Mouse (Mus musculus) limb, embryonic 10.5 days (tissue): ENCODE measurements around the gene Mrpl53. TPM values are rescaled to one million over a fixed set of nuclear protein-coding genes. Genes with fewer than 3 reads are reported as not detected.
A peak's percentile ranks its signal among the peaks of the same experiment; 100 is the strongest.
"Not testable (repeated sequence)": the region's sequence is repeated elsewhere in the genome, so short reads cannot be mapped to it uniquely, and the experiment has no call there.

Experiments used
- DNase-seq: peaks from one replicate; pipeline ENCODE4 v3.0.0-alpha.2; 2017; ENCODE audit warnings: low spot score
- H3K27ac ChIP-seq: fragments of 300-500 bp; sonication (generic); 2 replicates; pipeline ENCODE4 v1.5.1; 2016; ENCODE audit warnings: mild to moderate bottlenecking
- H3K27me3 ChIP-seq: fragments of 300-500 bp; sonication (generic); 2 replicates; pipeline ENCODE4 v1.6.1; 2016; ENCODE audit warnings: low read depth, mild to moderate bottlenecking; ENCODE audit not compliant: poor library complexity, severe bottlenecking
- H3K36me3 ChIP-seq: fragments of 300-500 bp; sonication (generic); 2 replicates; pipeline ENCODE4 v1.6.1; 2016; ENCODE audit warnings: mild to moderate bottlenecking, moderate library complexity
- H3K4me1 ChIP-seq: fragments of 300-500 bp; sonication (generic); 2 replicates; pipeline ENCODE4 v1.6.1; 2016
- H3K4me3 ChIP-seq: fragments of 300-500 bp; sonication (generic); 2 replicates; pipeline ENCODE4 v1.5.1; 2016; ENCODE audit warnings: mild to moderate bottlenecking, moderate library complexity
- H3K9me3 ChIP-seq: fragments of 300-500 bp; sonication (generic); replicated peaks from 2 replicates; pipeline ENCODE4 v1.6.1; 2016; ENCODE audit warnings: mild to moderate bottlenecking
- WGBS: fragments of 180-500 bp; shearing (Covaris S2); methylation state at CpG from one replicate; pipeline ENCODE4 v1.1.7; 2016; 5-methylcytosine and 5-hydroxymethylcytosine counted together
- microRNA counts: library from miRNA; unstranded; fragments of <30 nt; microRNA quantifications from one replicate; lab custom pipeline; 2017
- microRNA-seq: library from miRNA; unstranded; fragments of <30 nt; microRNA quantifications from one replicate; pipeline ENCODE4, GENCODE M21; 2017
- polyA plus RNA-seq: library from polyadenylated mRNA; unstranded; fragments of >200 nt; fragmentation: Nextera tagmentation; extraction: Ambion mirVana; gene quantifications from 2 replicates; pipeline ENCODE4 v1.2.1, GENCODE M21; 2016

Mrpl53 gene
- polyA plus RNA-seq, 1 experiment from 2014 or later = 150 TPM

GRCm38 (mm10) chr6:83147280-83147679 is 38.4 kb downstream of the Mrpl53 start:
- H3K4me1 ChIP-seq = peaks cover 54% of the 10 kb centered on the region
- 0 out of 2 replicates have a peak overlapping the region, but pooled peaks have one; percentile 12 for H3K27ac ChIP-seq
- H3K36me3 ChIP-seq = peaks cover 66% of the 10 kb centered on the region

GRCm38 (mm10) chr6:83151721-83152120 is 42.9 kb downstream of the Mrpl53 start:
- Histone ChIP-seq H3K4me3 (no peak overlapping the region), H3K36me3 (peaks cover 72% of the 10 kb centered on the region), H3K4me1 (peaks cover 47% of the 10 kb centered on the region), H3K9me3 (no peaks in the 10 kb centered on the region), H3K27ac (peak overlapping the region; percentile 21; the same call in 1 of the 2 replicates), H3K27me3 (0 out of 2 replicates have a peak, but pooled peaks cover 9% of the 10 kb centered on the region)
- WGBS = 34% methylated on average over 8 of the region's 8 CpGs
- DNase-seq = no peak

More at GRCm38 (mm10) chr6:83147280-83147679, 38.4 kb downstream of the Mrpl53 start:
- no peaks in the 10 kb centered on the region for H3K9me3 ChIP-seq
- WGBS = 64% methylated on average over 7 of the region's 7 CpGs
- no peak for DNase-seq
- no peak overlapping the region for H3K4me3 ChIP-seq
- 0 out of 2 replicates have a peak, but pooled peaks cover under 1% of the 10 kb centered on the region for H3K27me3 ChIP-seq

- H3K27me3 ChIP-seq = 0 out of 2 replicates have a peak, but pooled peaks cover 9% of the 10 kb centered on the region
- H3K4me1 ChIP-seq = peaks cover 40% of the 10 kb centered on the region
- peak overlapping the region; percentile 5; the same call in 1 of the 2 replicates for H3K4me3 ChIP-seq
- DNase-seq = peak; percentile 29
- 89% methylated on average over 12 of the region's 12 CpGs for WGBS
- peaks cover 59% of the 10 kb centered on the region for H3K36me3 ChIP-seq
- no peak overlapping the region for H3K27ac ChIP-seq
- H3K9me3 ChIP-seq = no peaks in the 10 kb centered on the region
Observed at GRCm38 (mm10) chr6:83153038-83153437, 44.2 kb downstream of the Mrpl53 start.

- 71% methylated on average over 5 of the region's 5 CpGs for WGBS
- no peaks in the 10 kb centered on the region for H3K9me3 ChIP-seq
- H3K4me3 ChIP-seq = no peak overlapping the region
- peaks cover 55% of the 10 kb centered on the region for H3K36me3 ChIP-seq
- H3K27me3 ChIP-seq = 0 out of 2 replicates have a peak, but pooled peaks cover 9% of the 10 kb centered on the region
- no peak overlapping the region for H3K27ac ChIP-seq
- peaks cover 40% of the 10 kb centered on the region for H3K4me1 ChIP-seq
- peak; percentile 27 for DNase-seq
Observed at GRCm38 (mm10) chr6:83153485-83153884, 44.6 kb downstream of the Mrpl53 start.

- Histone ChIP-seq H3K27me3 (peaks cover 21% of the 10 kb centered on the region), H3K36me3 (peaks cover 32% of the 10 kb centered on the region), H3K9me3 (no peaks in the 10 kb centered on the region), H3K4me3 (peak overlapping the region; percentile 61), H3K4me1 (peaks cover 35% of the 10 kb centered on the region), H3K27ac (peak overlapping the region; percentile 80)
- peak; percentile 43 for DNase-seq
- 9% methylated on average over 23 of the region's 23 CpGs for WGBS
Observed at GRCm38 (mm10) chr6:83155552-83156238, 46.9 kb downstream of the Mrpl53 start.

- peaks cover 27% of the 10 kb centered on the region for H3K36me3 ChIP-seq
- H3K4me1 ChIP-seq = peaks cover 35% of the 10 kb centered on the region
- H3K4me3 ChIP-seq = peak within 1 kb of the TSS; percentile 61
- H3K27me3 ChIP-seq = peaks cover 27% of the 10 kb centered on the region
- H3K27ac ChIP-seq = peak within 1 kb of the TSS; percentile 80
- no peaks in the 10 kb centered on the region for H3K9me3 ChIP-seq
- WGBS = 3% methylated on average over 32 of the region's 32 CpGs
- DNase-seq = peak; percentile 89
Observed at GRCm38 (mm10) chr6:83156259-83156684, 47.4 kb downstream of the Mrpl53 start, which contains the start of the genes Wdr54 and 1700003E16Rik. Gene Wdr54, minus strand, starts transcription at chr6:83156397. Gene 1700003E16Rik, plus strand, starts transcription at chr6:83156404.

- not testable (repeated sequence) for H3K9me3 ChIP-seq, H3K36me3 ChIP-seq, H3K27ac ChIP-seq, DNase-seq, H3K4me3 ChIP-seq
- Histone ChIP-seq H3K4me1 (peaks cover 43% of the 10 kb centered on the region), H3K27me3 (peaks cover 44% of the 10 kb centered on the region)
- WGBS = 38% methylated on average over 3 of the region's 3 CpGs
Observed at GRCm38 (mm10) chr6:83159456-83159855, 50.6 kb downstream of the Mrpl53 start.

MicroRNAs within 50 kb of the gene (microRNA counts, 519-probe panel; counts per million panel counts)
- microRNA mmu-miR-3470a+mmu-miR-3470b (lab: Ali Mortazavi, UCI) = 684 counts per million, percentile 72 among the panel's probes with 10 or more counts

Small RNAs within 50 kb of the gene (microRNA-seq; reads per million reads assigned to microRNA genes)
- gene Mir3470a = not detected

Other genes with a start within 250 kb of the Mrpl53 start
- gene Sema4f, start 169.3 kb upstream of the Mrpl53 start, polyA plus RNA-seq = 0.83 and 1.9 TPM in 2 replicates
- gene M1ap, start 162.1 kb upstream of the Mrpl53 start, polyA plus RNA-seq = 0.19 and 0.33 TPM in 2 replicates
- gene Dok1, start 75.6 kb upstream of the Mrpl53 start, polyA plus RNA-seq = 9.8 and 14.9 TPM in 2 replicates
- gene Loxl3, start 74.9 kb upstream of the Mrpl53 start, polyA plus RNA-seq = 6.3 and 12.8 TPM in 2 replicates
- gene Aup1, start 54.5 kb upstream of the Mrpl53 start, polyA plus RNA-seq = 167 and 169 TPM in 2 replicates
- 76.2 and 82.6 TPM in 2 replicates for gene Htra2, start 53.8 kb upstream of the Mrpl53 start, polyA plus RNA-seq
- gene Dqx1, start 51.2 kb upstream of the Mrpl53 start, polyA plus RNA-seq = 1.4 and 1.5 TPM in 2 replicates
- gene Tlx2, start 38.7 kb upstream of the Mrpl53 start, polyA plus RNA-seq = 0.16 TPM in 1 of 2 replicates, not detected in the other
- gene Pcgf1, start 31.2 kb upstream of the Mrpl53 start, polyA plus RNA-seq = 46.5 and 46.9 TPM in 2 replicates
- gene Lbx2, start 22.7 kb upstream of the Mrpl53 start, polyA plus RNA-seq = 0.82 and 1.5 TPM in 2 replicates
- 1.7 and 3.8 TPM in 2 replicates for gene Ccdc142, start 7.4 kb upstream of the Mrpl53 start, polyA plus RNA-seq
- 2.1 and 2.8 TPM in 2 replicates for gene Gm42688, start 7.4 kb upstream of the Mrpl53 start, polyA plus RNA-seq
- gene Mogs, start 6.5 kb downstream of the Mrpl53 start, polyA plus RNA-seq = 45.3 and 53.8 TPM in 2 replicates
- 136 and 188 TPM in 2 replicates for gene Wbp1, start 12.5 kb downstream of the Mrpl53 start, polyA plus RNA-seq
- 17.4 and 17.8 TPM in 2 replicates for gene Ino80b, start 16.4 kb downstream of the Mrpl53 start, polyA plus RNA-seq
- gene Rtkn, start 26.4 kb downstream of the Mrpl53 start, polyA plus RNA-seq = 34.2 and 51.8 TPM in 2 replicates
- gene Wdr54, start 47.4 kb downstream of the Mrpl53 start, polyA plus RNA-seq = 10.9 and 13.7 TPM in 2 replicates
- gene 1700003E16Rik, start 47.4 kb downstream of the Mrpl53 start, polyA plus RNA-seq = 0.80 and 1.6 TPM in 2 replicates
- 96.4 and 108 TPM in 2 replicates for gene Dctn1, start 56.9 kb downstream of the Mrpl53 start, polyA plus RNA-seq
- 0.23 and 0.25 TPM in 2 replicates for gene Slc4a5, start 110.8 kb downstream of the Mrpl53 start, polyA plus RNA-seq
- 64.9 and 94.0 TPM in 2 replicates for gene Mthfd2, start 216.9 kb downstream of the Mrpl53 start, polyA plus RNA-seq
- 54.1 and 63.3 TPM in 2 replicates for gene Mob1a, start 217.0 kb downstream of the Mrpl53 start, polyA plus RNA-seq
- gene Bola3, start 240.1 kb downstream of the Mrpl53 start, polyA plus RNA-seq = 162 and 171 TPM in 2 replicates